Mouse (Mus musculus): ENCODE results near the gene Cryzl2. TPM values are rescaled to one million over a fixed set of nuclear protein-coding genes. Genes with fewer than 3 reads are reported as not detected.
A peak's percentile ranks its signal among the peaks of the same experiment; 100 is the strongest.

Cryzl2 gene
- polyA plus RNA-seq, 1 experiment from 2014 or later: 9.5 TPM

DNA sequence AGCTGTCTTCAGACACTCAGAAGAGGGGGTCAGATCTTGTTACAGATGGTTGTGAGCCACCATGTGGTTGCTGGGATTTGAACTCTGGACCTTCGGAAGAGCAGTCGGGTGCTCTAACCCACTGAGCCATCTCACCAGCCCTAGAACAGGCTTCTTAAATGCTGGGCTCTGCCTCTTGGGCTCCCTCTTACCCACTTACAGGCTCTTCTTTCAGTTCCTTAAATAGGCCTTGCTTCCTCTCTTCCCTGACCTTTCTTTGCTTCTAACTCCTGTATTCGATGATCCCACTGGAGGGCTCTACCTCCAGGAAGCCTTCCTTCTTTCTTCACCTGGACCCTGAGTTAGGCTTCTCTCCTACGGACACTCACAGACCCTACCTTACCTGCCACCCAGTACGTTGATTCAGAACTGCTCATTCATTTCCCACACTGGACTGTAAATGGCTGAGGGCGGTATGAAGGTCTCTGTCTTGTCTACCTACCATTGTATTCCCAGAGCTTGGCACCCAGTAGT lies 12.9 kb upstream of the Cryzl2 start:
- H3K4me3 ChIP-seq (ENCODE audit: low read depth, low read length): no peak overlapping the region
- TF ChIP-seq EP300 (IDR thresholded peaks at IDR 0.05; ENCODE audit: low read depth): no peak
- no peak for TF ChIP-seq CTCF (IDR thresholded peaks at IDR 0.05; ENCODE audit: low read depth)
- H3K27ac ChIP-seq (ENCODE audit: low read depth): no peak overlapping the region
- H3K9me3 ChIP-seq (ENCODE audit: low read length): no peaks in the 10 kb centered on the region
- H3K4me1 ChIP-seq (ENCODE audit: insufficient read depth): peaks cover 14% of the 10 kb centered on the region
- H3K9ac ChIP-seq (replicated peaks): no peak overlapping the region
- no peaks in the 10 kb centered on the region for H3K36me3 ChIP-seq (replicated peaks; ENCODE audit: insufficient read depth, low read length)
- DNase-seq (peak; percentile 18), ATAC-seq (no peak)
- no peaks in the 10 kb centered on the region for H3K27me3 ChIP-seq (ENCODE audit: insufficient read depth, low read length)
- WGBS (ENCODE audit: insufficient replicate concordance): 77% methylated on average over 6 of the region's 6 CpGs
- no peak overlapping the region for H3K4me2 ChIP-seq (ENCODE audit: low read depth, low read length)

GRCm38 (mm10) chr1:157446325-157446724 lies 12.1 kb upstream of the Cryzl2 start:
- no peak overlapping the region for H3K4me3 ChIP-seq (ENCODE audit: low read depth, low read length)
- H3K4me1 ChIP-seq (ENCODE audit: insufficient read depth): peaks cover 14% of the 10 kb centered on the region
- no peaks in the 10 kb centered on the region for H3K9me3 ChIP-seq (ENCODE audit: low read length)
- H3K4me2 ChIP-seq (ENCODE audit: low read depth, low read length): no peak overlapping the region
- no peaks in the 10 kb centered on the region for H3K27me3 ChIP-seq (ENCODE audit: insufficient read depth, low read length)
- no peak overlapping the region for H3K9ac ChIP-seq (replicated peaks)
- 44% methylated on average over 7 of the region's 7 CpGs for WGBS (ENCODE audit: insufficient replicate concordance)
- DNase-seq: peak; percentile 43
- no peak overlapping the region for H3K27ac ChIP-seq (ENCODE audit: low read depth)
- ATAC-seq: no peak
- TF ChIP-seq EP300 (IDR thresholded peaks at IDR 0.05; ENCODE audit: low read depth) (no peak), CTCF (IDR thresholded peaks at IDR 0.05; ENCODE audit: low read depth) (peak; percentile 59)
- H3K36me3 ChIP-seq (replicated peaks; ENCODE audit: insufficient read depth, low read length): no peaks in the 10 kb centered on the region

DNA sequence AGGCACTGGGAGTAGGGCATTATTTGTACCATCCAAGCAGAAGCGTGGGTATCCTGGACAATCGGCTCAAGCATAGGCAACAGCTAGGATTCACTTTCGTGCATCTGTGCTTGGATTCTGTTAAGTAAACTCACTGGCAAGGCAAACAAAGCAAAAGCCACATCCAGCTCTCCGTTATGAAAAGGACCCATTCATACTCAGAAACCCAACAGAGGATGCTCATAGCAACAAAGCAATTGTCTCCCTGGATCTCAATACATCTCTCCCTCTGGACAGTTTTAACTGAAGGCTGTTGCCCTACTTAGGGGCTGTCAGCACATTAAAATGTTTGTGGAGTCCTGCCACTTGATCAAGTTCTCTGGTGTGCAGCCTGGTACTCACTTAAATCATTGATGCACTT lies 11.2 kb upstream of the Cryzl2 start:
- H3K27ac ChIP-seq (ENCODE audit: low read depth): no peak overlapping the region
- ATAC-seq (no peak), DNase-seq (no peak)
- H3K4me2 ChIP-seq (ENCODE audit: low read depth, low read length): no peak overlapping the region
- TF ChIP-seq CTCF (IDR thresholded peaks at IDR 0.05; ENCODE audit: low read depth) (no peak), EP300 (IDR thresholded peaks at IDR 0.05; ENCODE audit: low read depth) (no peak)
- no peaks in the 10 kb centered on the region for H3K9me3 ChIP-seq (ENCODE audit: low read length)
- H3K36me3 ChIP-seq (replicated peaks; ENCODE audit: insufficient read depth, low read length): no peaks in the 10 kb centered on the region
- H3K27me3 ChIP-seq (ENCODE audit: insufficient read depth, low read length): no peaks in the 10 kb centered on the region
- WGBS (ENCODE audit: insufficient replicate concordance): 59% methylated on average over 4 of the region's 4 CpGs
- H3K4me3 ChIP-seq (ENCODE audit: low read depth, low read length): no peak overlapping the region
- H3K9ac ChIP-seq (replicated peaks): no peak overlapping the region
- H3K4me1 ChIP-seq (ENCODE audit: insufficient read depth): peaks cover 14% of the 10 kb centered on the region

DNA sequence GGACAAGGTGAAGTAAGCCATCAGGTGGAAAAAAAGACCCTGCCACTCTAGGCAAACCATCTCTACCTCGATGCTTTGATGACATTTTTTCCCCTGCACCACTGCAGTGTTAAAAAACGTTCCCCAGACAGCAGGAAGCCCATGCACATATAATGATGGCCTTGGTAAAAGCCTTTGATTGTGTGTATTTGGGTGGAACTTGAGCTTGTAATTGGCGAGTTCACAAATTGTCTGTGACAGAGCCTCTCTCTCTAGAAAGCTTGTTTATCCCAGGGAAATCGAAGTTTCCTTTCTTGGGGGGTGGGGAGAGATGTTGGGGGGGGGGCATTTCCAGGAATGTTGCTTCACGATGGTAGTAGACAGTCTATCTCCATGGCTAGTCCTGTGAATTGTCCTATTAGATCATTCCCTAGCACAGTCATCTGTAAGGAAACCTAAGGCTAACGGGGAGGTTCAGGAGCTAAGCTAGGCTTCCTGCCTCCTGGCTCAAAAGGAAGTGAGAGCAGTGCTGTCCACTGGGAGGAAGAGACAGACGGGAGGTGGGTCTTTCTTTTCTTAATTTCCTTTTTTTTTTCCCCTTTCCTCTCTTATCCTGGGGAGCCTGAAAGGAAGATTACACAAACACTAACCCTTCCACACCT lies 10.1 kb upstream of the Cryzl2 start:
- Histone ChIP-seq H3K4me3 (ENCODE audit: low read depth, low read length) (no peak overlapping the region), H3K27ac (ENCODE audit: low read depth) (no peak overlapping the region), H3K9ac (replicated peaks) (no peak overlapping the region), H3K9me3 (ENCODE audit: low read length) (no peaks in the 10 kb centered on the region), H3K4me2 (ENCODE audit: low read depth, low read length) (no peak overlapping the region), H3K27me3 (ENCODE audit: insufficient read depth, low read length) (no peaks in the 10 kb centered on the region), H3K36me3 (replicated peaks; ENCODE audit: insufficient read depth, low read length) (no peaks in the 10 kb centered on the region), H3K4me1 (ENCODE audit: insufficient read depth) (peaks cover 11% of the 10 kb centered on the region; the same call in 1 of the 2 replicates)
- ATAC-seq (no peak), DNase-seq (no peak)
- WGBS (ENCODE audit: insufficient replicate concordance): 34% methylated on average over 7 of the region's 7 CpGs
- TF ChIP-seq EP300 (IDR thresholded peaks at IDR 0.05; ENCODE audit: low read depth) (no peak), CTCF (IDR thresholded peaks at IDR 0.05; ENCODE audit: low read depth) (no peak)

GRCm38 (mm10) chr1:157448805-157449188 lies 9.6 kb upstream of the Cryzl2 start:
- Histone ChIP-seq H3K9me3 (ENCODE audit: low read length) (no peaks in the 10 kb centered on the region), H3K4me1 (ENCODE audit: insufficient read depth) (peaks cover 11% of the 10 kb centered on the region; the same call in 1 of the 2 replicates), H3K27me3 (ENCODE audit: insufficient read depth, low read length) (no peaks in the 10 kb centered on the region), H3K36me3 (replicated peaks; ENCODE audit: insufficient read depth, low read length) (no peaks in the 10 kb centered on the region), H3K4me3 (ENCODE audit: low read depth, low read length) (no peak overlapping the region), H3K4me2 (ENCODE audit: low read depth, low read length) (no peak overlapping the region), H3K9ac (replicated peaks) (no peak overlapping the region), H3K27ac (ENCODE audit: low read depth) (no peak overlapping the region)
- no peak for ATAC-seq
- DNase-seq: no peak
- WGBS (ENCODE audit: insufficient replicate concordance): 50% methylated on average over 5 of the region's 5 CpGs
- TF ChIP-seq CTCF (IDR thresholded peaks at IDR 0.05; ENCODE audit: low read depth) (no peak), EP300 (IDR thresholded peaks at IDR 0.05; ENCODE audit: low read depth) (no peak)

GRCm38 (mm10) chr1:157449532-157449931 lies 8.8 kb upstream of the Cryzl2 start:
- 18% methylated on average over 10 of the region's 10 CpGs for WGBS (ENCODE audit: insufficient replicate concordance)
- no peaks in the 10 kb centered on the region for H3K27me3 ChIP-seq (ENCODE audit: insufficient read depth, low read length)
- H3K9ac ChIP-seq (replicated peaks): no peak overlapping the region
- 0 out of 2 replicates have a peak, but pooled peaks have one; percentile 21 for ATAC-seq
- TF ChIP-seq EP300 (IDR thresholded peaks at IDR 0.05; ENCODE audit: low read depth) (no peak), CTCF (IDR thresholded peaks at IDR 0.05; ENCODE audit: low read depth) (no peak)
- H3K4me3 ChIP-seq (ENCODE audit: low read depth, low read length): 0 out of 2 replicates have a peak overlapping the region, but pooled peaks have one; percentile 7
- peaks cover 11% of the 10 kb centered on the region; the same call in 1 of the 2 replicates for H3K4me1 ChIP-seq (ENCODE audit: insufficient read depth)
- DNase-seq: no peak
- H3K9me3 ChIP-seq (ENCODE audit: low read length): no peaks in the 10 kb centered on the region
- H3K4me2 ChIP-seq (ENCODE audit: low read depth, low read length): peak overlapping the region; percentile 63
- H3K36me3 ChIP-seq (replicated peaks; ENCODE audit: insufficient read depth, low read length): no peaks in the 10 kb centered on the region
- H3K27ac ChIP-seq (ENCODE audit: low read depth): no peak overlapping the region

Data from liver, postnatal 0 days (tissue).